Mouse (Mus musculus): ENCODE data around the gene Elp5.

The Elp5 gene

GRCm38 (mm10) chr11:70014880-70015558 is 32.7 kb upstream of the Elp5 start, which contains the start of gene Acadvl:
TSS of gene Acadvl (minus strand) at chr11:70015411.
- peak; percentile 85 to 87 for DNase-seq

- DNase-seq, result no peak
These were observed 31.7 kb upstream of the Elp5 start for GRCm38 (mm10) chr11:70014051-70014450.

GRCm38 (mm10) chr11:70013408-70013807 is 31.1 kb upstream of the Elp5 start:
- DNase-seq, result no peak

- no peak for DNase-seq
These were observed 30.6 kb upstream of the Elp5 start for GRCm38 (mm10) chr11:70012931-70013330.

GRCm38 (mm10) chr11:70010961-70011360 is 28.6 kb upstream of the Elp5 start:
- DNase-seq, result no peak

GRCm38 (mm10) chr11:70010548-70010947 is 28.2 kb upstream of the Elp5 start:
- no peak for DNase-seq

- no peak for DNase-seq
These were observed 27.7 kb upstream of the Elp5 start for GRCm38 (mm10) chr11:70010033-70010432.

- DNase-seq, result peak; percentile 49
These were observed 23.2 kb upstream of the Elp5 start for GRCm38 (mm10) chr11:70005521-70005920.

GRCm38 (mm10) chr11:70002471-70002870 is 20.2 kb upstream of the Elp5 start:
- no peak for DNase-seq

GRCm38 (mm10) chr11:70001865-70002264 is 19.5 kb upstream of the Elp5 start:
- DNase-seq, result peak; percentile 64 to 69

- DNase-seq, result no peak
These were observed 18.8 kb upstream of the Elp5 start for GRCm38 (mm10) chr11:70001159-70001558.

GRCm38 (mm10) chr11:70000396-70000898 is 18.1 kb upstream of the Elp5 start, which contains the start of gene Dvl2:
TSS of gene Dvl2 (plus strand) at chr11:70000595.
- peak; percentile 90 to 92 for DNase-seq

GRCm38 (mm10) chr11:69999666-70000065 is 17.3 kb upstream of the Elp5 start:
- DNase-seq, result no peak

- no peak for DNase-seq
These were observed 16.5 kb upstream of the Elp5 start for GRCm38 (mm10) chr11:69998567-69999491.

GRCm38 (mm10) chr11:69997070-69997509 is 14.8 kb upstream of the Elp5 start:
- DNase-seq, result peak; percentile 86 to 90

GRCm38 (mm10) chr11:69996161-69997061 is 14.1 kb upstream of the Elp5 start:
- peak; percentile 60 to 62 for DNase-seq

GRCm38 (mm10) chr11:69995391-69995960 is 13.2 kb upstream of the Elp5 start, which contains the start of gene Phf23:
TSS of gene Phf23 (plus strand) at chr11:69995777.
- DNase-seq, result peak; percentile 93 to 95

GRCm38 (mm10) chr11:69994401-69995090 is 12.2 kb upstream of the Elp5 start:
- no peak for DNase-seq

GRCm38 (mm10) chr11:69992932-69993331 is 10.6 kb upstream of the Elp5 start:
- no peak for DNase-seq

- DNase-seq, result no peak
These were observed 10.1 kb upstream of the Elp5 start for GRCm38 (mm10) chr11:69992396-69992795.

- no peak for DNase-seq
These were observed 9.4 kb upstream of the Elp5 start for GRCm38 (mm10) chr11:69991711-69992110.
